Mouse (Mus musculus) urinary bladder, adult 18-20 months (tissue): ENCODE data around the gene F7.
"Not testable (repeated sequence)": the region's sequence is repeated elsewhere in the genome, so short reads cannot be mapped to it uniquely, and the experiment has no call there.

ENCODE experiments used
- DNase-seq, 2 experiments: peaks; one replicate each; pipeline ENCODE4 v3.0.0; 2022; ENCODE audit warnings: low spot score in 2 of 2, mixed read lengths in 2 of 2

Gene F7

GRCm38 (mm10) chr8:13028482-13028881, 2.6 kb downstream of the F7 start:
- no peak for DNase-seq

GRCm38 (mm10) chr8:13036346-13036812, 10.5 kb downstream of the F7 start:
- no peak for DNase-seq

- no peak for DNase-seq
Observed at GRCm38 (mm10) chr8:13037015-13037414, 11.2 kb downstream of the F7 start, which contains the start of gene F10. TSS of gene F10 (plus strand) at chr8:13037308.

- DNase-seq = no peak
Observed at GRCm38 (mm10) chr8:13037569-13037968, 11.7 kb downstream of the F7 start.

GRCm38 (mm10) chr8:13039054-13039453, 13.2 kb downstream of the F7 start:
- DNase-seq = no peak

GRCm38 (mm10) chr8:13041459-13041858, 15.6 kb downstream of the F7 start:
- no peak for DNase-seq

GRCm38 (mm10) chr8:13047652-13048051, 21.8 kb downstream of the F7 start:
- no peak for DNase-seq

- DNase-seq = no peak
Observed at GRCm38 (mm10) chr8:13050550-13050949, 24.7 kb downstream of the F7 start.

- no peak for DNase-seq
Observed at GRCm38 (mm10) chr8:13057351-13057750, 31.5 kb downstream of the F7 start.

GRCm38 (mm10) chr8:13060441-13061150, 34.8 kb downstream of the F7 start, which contains the start of gene Proz:
TSS of gene Proz (plus strand) at chr8:13060914.
- no peak for DNase-seq

- no peak for DNase-seq
Observed at GRCm38 (mm10) chr8:13063112-13063511, 37.3 kb downstream of the F7 start.

- DNase-seq = no peak
Observed at GRCm38 (mm10) chr8:13073255-13073654, 47.4 kb downstream of the F7 start.

GRCm38 (mm10) chr8:13075044-13075443, 49.2 kb downstream of the F7 start:
- no peak for DNase-seq

- DNase-seq = not testable (repeated sequence)
Observed at GRCm38 (mm10) chr8:13075579-13075978, 49.7 kb downstream of the F7 start.

GRCm38 (mm10) chr8:13077542-13077941, 51.7 kb downstream of the F7 start:
- DNase-seq = no peak
